Mouse (Mus musculus) Patski (cell line): ENCODE data around the gene Ttc38. TPM values are rescaled to one million over a fixed set of nuclear protein-coding genes. Genes with fewer than 3 reads are reported as not detected.

Source experiments
- ATAC-seq: fragments of 100-300 bp; one replicate; pipeline ENCODE4 v1.8.0; 2021
- CTCF ChIA-PET: fragments of 350-600 bp; sonication (Branson Sonifier 250); formaldehyde crosslinking; loops from one replicate; lab custom pipeline; 2022; ENCODE audit warnings: inconsistent platforms; lab: Charles Lee
- POLR2A ChIA-PET: fragments of 350-600 bp; sonication (Branson Sonifier 250); formaldehyde crosslinking; loops from one replicate; lab custom pipeline; 2022; ENCODE audit warnings: antibody characterized with exemption, inconsistent platforms; lab: Charles Lee
- DNase-seq: peaks from one replicate; pipeline ENCODE4 v3.0.0-alpha.2; 2011; ENCODE audit warnings: low read depth, low spot score
- H3K27me3 ChIP-seq: fragments of 371-371 bp; one replicate; pipeline ENCODE4 v1.5.1; 2021
- CTCF ChIP-seq: fragments of 100-300 bp; IDR thresholded peaks from one replicate; pipeline ENCODE4 v1.5.1; 2021
- in situ Hi-C: fragments of 300-500 bp; cut with MboI; formaldehyde crosslinking; loops from 3 replicates; pipeline ENCODE4 v1.11.1; 2018; ENCODE audit warnings: low pct_unique_long_range_greater_than_20kb, mixed read lengths
- polyA plus RNA-seq: library from polyadenylated mRNA; unstranded; gene quantifications from one replicate; pipeline ENCODE4 v1.2.3, GENCODE M21; 2021

The Ttc38 gene
- polyA plus RNA-seq, 1 experiment from 2014 or later = 19.4 TPM

DNA sequence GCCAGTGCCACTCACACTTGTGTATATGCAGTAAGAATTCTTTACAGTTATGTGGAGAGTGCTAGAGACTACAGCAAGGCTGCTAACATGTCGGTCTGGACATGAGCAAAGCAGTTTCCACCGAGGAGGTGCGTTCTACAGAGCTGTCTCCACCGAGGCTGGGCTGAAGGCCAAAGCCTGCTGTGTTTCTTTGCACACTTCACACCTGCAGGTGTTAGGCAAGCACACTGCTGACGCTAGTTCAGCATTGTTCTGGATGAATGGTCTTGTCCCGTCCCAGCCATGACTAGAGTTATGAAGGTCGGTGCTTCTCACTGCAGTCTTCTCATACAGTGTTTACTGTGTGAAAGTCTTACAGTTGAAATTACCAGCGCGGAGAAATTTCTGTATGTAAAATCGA lies 59.9 kb downstream of the Ttc38 start:
- in situ Hi-C loops = no loop called here
- TF ChIP-seq CTCF = no peak
- no peak for ATAC-seq
- no peaks in the 10 kb centered on the region for H3K27me3 ChIP-seq
- DNase-seq = no peak
- POLR2A ChIA-PET = no interaction called here
- CTCF ChIA-PET = interaction anchor here (2.0 kb wide), 1 partner anchor 22 kb away, joined by 6 read pairs; no protein-coding TSS in a partner anchor

GRCm38 (mm10) chr15:85892498-85893118 lies 60.5 kb downstream of the Ttc38 start:
- H3K27me3 ChIP-seq = no peaks in the 10 kb centered on the region
- in situ Hi-C loops = no loop called here
- POLR2A ChIA-PET = no interaction called here
- CTCF ChIA-PET = interaction anchor here (0.9 to 2.0 kb wide), 2 partner anchors 11 to 21 kb away, joined by 3 to 6 read pairs; no protein-coding TSS in a partner anchor
- ATAC-seq (no peak), DNase-seq (no peak)
- TF ChIP-seq CTCF = no peak

- ATAC-seq (peak; percentile 42), DNase-seq (no peak)
- TF ChIP-seq CTCF = no peak
- H3K27me3 ChIP-seq = no peaks in the 10 kb centered on the region
- in situ Hi-C loops = no loop called here
- ChIA-PET CTCF (interaction anchor here (0.8 to 2.0 kb wide), 4 partner anchors 10 to 161 kb away, joined by 3 to 6 read pairs (median 3); no protein-coding TSS in a partner anchor), POLR2A (no interaction called here)
Observed at GRCm38 (mm10) chr15:85893871-85894270, 61.8 kb downstream of the Ttc38 start.

- no peak for TF ChIP-seq CTCF
- H3K27me3 ChIP-seq = no peaks in the 10 kb centered on the region
- in situ Hi-C loops = no loop called here
- ChIA-PET POLR2A (interaction anchor here (0.6 kb wide), 1 partner anchor 142 kb away, joined by 3 read pairs; no protein-coding TSS in a partner anchor), CTCF (interaction anchor here (0.8 to 1.5 kb wide), 5 partner anchors 9 to 146 kb away, joined by 3 to 19 read pairs (median 7); no protein-coding TSS in a partner anchor)
- ATAC-seq (no peak), DNase-seq (no peak)
Observed at GRCm38 (mm10) chr15:85896284-85896683, 64.2 kb downstream of the Ttc38 start.

- no peak for TF ChIP-seq CTCF
- POLR2A ChIA-PET = no interaction called here
- CTCF ChIA-PET = interaction anchor here (0.8 to 1.5 kb wide), 3 partner anchors 11 to 145 kb away, joined by 3 to 19 read pairs (median 3); no protein-coding TSS in a partner anchor
- DNase-seq (no peak), ATAC-seq (no peak)
- in situ Hi-C loops = no loop called here
- no peaks in the 10 kb centered on the region for H3K27me3 ChIP-seq
Observed at GRCm38 (mm10) chr15:85897113-85897512, 65.0 kb downstream of the Ttc38 start.

- no peak for DNase-seq
- no peaks in the 10 kb centered on the region for H3K27me3 ChIP-seq
- ChIA-PET POLR2A (no interaction called here), CTCF (interaction anchor here (1.5 kb wide), 1 partner anchor 11 kb away, joined by 4 read pairs; no protein-coding TSS in a partner anchor)
- ATAC-seq = no peak
- TF ChIP-seq CTCF = no peak
- in situ Hi-C loops = no loop called here
Observed at GRCm38 (mm10) chr15:85899396-85899795, 67.3 kb downstream of the Ttc38 start.

DNA sequence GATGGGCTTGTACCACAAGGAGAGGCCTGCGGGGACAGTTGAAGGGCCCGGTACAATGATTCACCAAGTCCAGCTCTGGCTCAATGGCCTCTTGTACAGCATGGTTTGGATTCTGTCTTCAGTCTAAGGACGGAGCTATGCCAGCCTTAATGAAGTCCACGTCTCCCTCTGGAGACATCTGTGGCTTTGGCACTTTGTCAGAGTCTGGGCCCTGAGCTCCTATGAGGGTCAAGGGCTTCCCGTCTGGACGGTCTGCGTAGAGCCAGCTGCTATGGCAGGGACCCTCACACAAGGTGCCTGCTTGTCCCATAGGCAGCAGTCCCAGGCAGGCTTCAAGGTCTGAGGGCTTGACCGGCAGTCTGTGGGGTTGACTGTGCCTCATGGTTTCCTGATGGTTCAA lies 68.2 kb downstream of the Ttc38 start:
- DNase-seq = no peak
- ChIA-PET CTCF (interaction anchor here (1.2 to 1.5 kb wide), 2 partner anchors 10 to 13 kb away, joined by 4 read pairs; no protein-coding TSS in a partner anchor), POLR2A (no interaction called here)
- H3K27me3 ChIP-seq = no peaks in the 10 kb centered on the region
- in situ Hi-C loops = no loop called here
- TF ChIP-seq CTCF = no peak
- no peak for ATAC-seq

DNA sequence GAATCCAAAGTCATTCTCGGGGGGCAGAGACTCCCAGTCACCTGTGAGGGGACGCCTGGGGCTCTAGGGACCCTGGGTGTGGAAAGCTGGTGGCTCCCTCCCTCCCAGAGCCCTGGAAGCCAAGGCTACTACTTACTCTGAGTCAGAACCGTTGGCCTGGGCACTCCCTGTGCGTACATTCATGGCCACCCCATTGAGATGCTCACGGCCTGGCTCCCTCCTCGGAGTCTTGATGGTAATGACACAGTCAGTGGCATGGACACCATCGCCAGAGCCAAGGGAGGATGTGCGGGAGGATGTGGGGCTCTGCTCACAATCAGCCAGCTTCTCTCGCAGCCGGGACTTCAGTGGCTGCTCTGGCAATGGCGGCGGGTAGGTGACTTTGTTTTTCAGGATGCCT lies 68.7 kb downstream of the Ttc38 start:
- no peaks in the 10 kb centered on the region for H3K27me3 ChIP-seq
- TF ChIP-seq CTCF = no peak
- CTCF ChIA-PET = interaction anchor here (1.2 to 1.5 kb wide), 2 partner anchors 9 to 12 kb away, joined by 4 read pairs; no protein-coding TSS in a partner anchor
- POLR2A ChIA-PET = no interaction called here
- in situ Hi-C loops = no loop called here
- ATAC-seq (no peak), DNase-seq (no peak)

DNA sequence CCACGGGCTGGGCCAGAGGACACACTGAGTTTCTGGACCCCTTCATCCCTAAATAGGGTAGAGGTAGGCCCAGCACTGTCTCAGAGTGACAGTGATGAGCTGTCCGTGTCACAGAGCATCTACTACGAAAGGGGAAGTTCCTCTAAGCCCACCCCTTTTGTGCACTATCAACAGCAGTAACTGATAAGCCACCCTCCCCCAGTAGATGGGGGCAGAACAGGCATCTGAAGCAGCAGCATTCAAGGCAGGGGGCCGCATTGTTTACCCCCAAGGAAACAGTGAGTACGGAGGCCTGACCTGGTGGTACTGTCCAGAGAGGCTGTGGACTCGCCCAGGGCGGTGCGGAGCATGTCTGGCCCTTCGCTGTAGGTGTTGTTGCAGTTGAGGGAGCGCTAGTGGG lies 70.4 kb downstream of the Ttc38 start:
- no peak for TF ChIP-seq CTCF
- in situ Hi-C loops = no loop called here
- no peaks in the 10 kb centered on the region for H3K27me3 ChIP-seq
- CTCF ChIA-PET = no interaction called here
- POLR2A ChIA-PET = interaction anchor here (0.9 kb wide), 1 partner anchor 136 kb away, joined by 3 read pairs; no protein-coding TSS in a partner anchor
- no peak for DNase-seq
- ATAC-seq = no peak

- no peak for TF ChIP-seq CTCF
- ChIA-PET POLR2A (no interaction called here), CTCF (interaction anchor here (1.0 to 2.5 kb wide), 5 partner anchors 8 to 134 kb away, joined by 3 to 11 read pairs (median 3); no protein-coding TSS in a partner anchor)
- ATAC-seq (no peak), DNase-seq (no peak)
- H3K27me3 ChIP-seq = no peaks in the 10 kb centered on the region
- in situ Hi-C loops = no loop called here
Observed at GRCm38 (mm10) chr15:85903826-85904225, 71.7 kb downstream of the Ttc38 start.

Other genes with a start within 250 kb of the Ttc38 start
- gene Wnt7b, start 249.8 kb upstream of the Ttc38 start, polyA plus RNA-seq = 133 TPM
- gene Ppara, start 97.3 kb upstream of the Ttc38 start, polyA plus RNA-seq = 4.7 TPM
- 17.5 TPM for gene Cdpf1, start 20.6 kb upstream of the Ttc38 start, polyA plus RNA-seq
- 0.01 TPM for gene Pkdrej, start 10.6 kb upstream of the Ttc38 start, polyA plus RNA-seq
- gene Gtse1, start 27.4 kb downstream of the Ttc38 start, polyA plus RNA-seq = 23.2 TPM
- 22.9 TPM for gene Trmu, start 47.0 kb downstream of the Ttc38 start, polyA plus RNA-seq
- 30.8 TPM for gene Celsr1, start 201.5 kb downstream of the Ttc38 start, polyA plus RNA-seq
- 44.1 TPM for gene Gramd4, start 225.4 kb downstream of the Ttc38 start, polyA plus RNA-seq